Mouse (Mus musculus) forebrain, embryonic 10.5 days (tissue): ENCODE measurements around the gene Nme4. TPM values are rescaled to one million over a fixed set of nuclear protein-coding genes. Genes with fewer than 3 reads are reported as not detected.
A peak's percentile ranks its signal among the peaks of the same experiment; 100 is the strongest.

Experiments
- DNase-seq: peaks from one replicate; pipeline ENCODE4 v3.0.0-alpha.2; 2017; ENCODE audit warnings: low spot score; ENCODE audit errors: extremely low spot score
- H3K27ac ChIP-seq: fragments of 300-500 bp; sonication (generic); 2 replicates; pipeline ENCODE4 v1.5.1; 2016; ENCODE audit warnings: mild to moderate bottlenecking
- H3K27me3 ChIP-seq: fragments of 300-500 bp; sonication (generic); 2 replicates; pipeline ENCODE4 v1.6.1; 2016; ENCODE audit warnings: mild to moderate bottlenecking; ENCODE audit not compliant: poor library complexity, severe bottlenecking
- H3K36me3 ChIP-seq: fragments of 300-500 bp; sonication (generic); replicated peaks from 2 replicates; pipeline ENCODE4 v1.6.1; 2016; ENCODE audit warnings: mild to moderate bottlenecking, moderate library complexity
- H3K4me1 ChIP-seq: fragments of 300-500 bp; sonication (generic); 2 replicates; pipeline ENCODE4 v1.6.1; 2016
- H3K4me3 ChIP-seq: fragments of 300-500 bp; sonication (generic); 2 replicates; pipeline ENCODE4 v1.5.1; 2016; ENCODE audit warnings: mild to moderate bottlenecking, moderate library complexity
- H3K9me3 ChIP-seq: fragments of 300-500 bp; sonication (generic); 2 replicates; pipeline ENCODE4 v1.6.1; 2016; ENCODE audit warnings: mild to moderate bottlenecking, moderate library complexity
- WGBS: fragments of 180-500 bp; shearing (Covaris S2); methylation state at CpG from one replicate; pipeline ENCODE4 v1.1.7; 2016; 5-methylcytosine and 5-hydroxymethylcytosine counted together
- polyA plus RNA-seq: library from polyadenylated mRNA; unstranded; fragments of >200 nt; fragmentation: Nextera tagmentation; extraction: Ambion mirVana; gene quantifications from 2 replicates; pipeline ENCODE4 v1.2.1, GENCODE M21; 2016

The Nme4 gene
- polyA plus RNA-seq, 1 experiment from 2014 or later: 138 TPM

DNA sequence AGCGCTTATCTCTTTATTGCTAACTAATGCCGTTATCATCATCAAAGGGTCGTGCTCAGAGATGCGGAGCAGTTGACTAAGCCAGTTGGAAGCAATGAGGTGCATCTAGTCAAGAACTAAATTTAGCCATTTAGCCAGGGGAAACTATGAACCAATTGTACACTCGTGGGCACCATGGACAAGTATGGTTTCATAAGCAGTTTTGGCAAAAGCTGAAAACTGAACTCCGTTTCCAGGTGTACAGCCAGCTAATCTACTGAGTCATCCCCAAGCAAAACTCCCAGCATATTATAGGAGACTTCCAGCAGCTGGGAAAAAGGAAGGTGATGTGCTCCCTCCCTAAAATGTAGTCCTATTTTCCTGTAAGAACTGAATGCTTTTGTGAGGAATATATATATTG, 25.3 kb downstream of the Nme4 start:
- H3K27me3 ChIP-seq: peaks cover 34% of the 10 kb centered on the region
- no peak for DNase-seq
- H3K4me1 ChIP-seq: peaks cover 42% of the 10 kb centered on the region
- peaks cover 17% of the 10 kb centered on the region for H3K36me3 ChIP-seq
- WGBS: 47% methylated on average over 6 of the region's 6 CpGs
- H3K27ac ChIP-seq: no peak overlapping the region
- peak overlapping the region; percentile 93 for H3K4me3 ChIP-seq
- H3K9me3 ChIP-seq: no peaks in the 10 kb centered on the region

DNA sequence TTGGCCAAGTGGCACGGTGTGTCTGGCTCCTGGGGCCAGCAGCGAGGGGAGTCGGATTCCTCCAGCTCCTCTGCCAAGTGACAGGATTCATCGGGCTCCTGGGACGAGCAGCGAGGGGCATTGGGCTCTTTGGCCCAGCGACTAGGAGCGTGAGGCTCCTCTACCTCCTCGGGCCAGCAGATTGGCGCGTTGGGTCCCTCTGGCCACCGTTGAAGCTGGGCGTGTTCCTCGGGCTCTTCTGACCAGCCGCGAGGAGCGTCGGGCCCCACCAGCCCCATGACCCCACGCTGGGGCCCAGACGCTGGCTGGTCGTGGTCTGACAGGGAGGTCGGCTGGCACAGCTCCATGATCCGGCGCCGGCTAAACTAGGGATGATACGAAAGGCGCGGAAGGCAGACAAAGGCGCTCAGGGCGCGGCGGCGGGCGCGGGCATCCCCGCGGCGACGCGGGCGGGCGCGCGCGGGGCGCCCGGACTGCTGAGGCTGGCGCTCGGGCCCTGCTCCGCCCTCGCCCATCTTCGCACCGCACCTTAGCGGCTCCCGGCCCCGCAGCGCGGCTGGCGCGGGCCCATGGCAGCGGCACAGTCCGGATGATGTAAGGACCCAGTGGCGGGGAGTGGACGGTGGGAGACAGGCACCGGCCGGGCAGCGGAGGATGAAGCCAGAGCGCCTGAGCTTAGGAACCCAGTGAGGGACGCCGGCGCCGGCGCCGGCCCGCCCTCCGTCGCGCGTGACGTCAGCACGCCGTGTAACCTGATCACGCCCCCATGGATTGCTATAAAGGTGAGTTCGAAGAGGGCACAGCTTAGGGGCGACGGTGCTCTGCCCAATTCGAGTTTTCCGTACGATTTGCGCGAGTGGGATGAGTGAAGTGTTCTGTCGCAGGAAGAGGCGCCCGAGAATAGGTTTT, 26.3 kb downstream of the Nme4 start, which contains the start of gene Rab11fip3:
Gene Rab11fip3 (minus strand): TSS at position 725 of the 909 bp plus-strand sequence.
- peaks cover 28% of the 10 kb centered on the region for H3K36me3 ChIP-seq
- H3K27me3 ChIP-seq: peaks cover 34% of the 10 kb centered on the region
- peak; percentile 92 for DNase-seq
- H3K4me1 ChIP-seq: peaks cover 51% of the 10 kb centered on the region
- WGBS: under 1% methylated on average over 94 of the region's 94 CpGs
- no peaks in the 10 kb centered on the region for H3K9me3 ChIP-seq
- peak within 1 kb of the TSS; percentile 94 for H3K27ac ChIP-seq
- peak within 1 kb of the TSS; percentile 93 for H3K4me3 ChIP-seq

DNA sequence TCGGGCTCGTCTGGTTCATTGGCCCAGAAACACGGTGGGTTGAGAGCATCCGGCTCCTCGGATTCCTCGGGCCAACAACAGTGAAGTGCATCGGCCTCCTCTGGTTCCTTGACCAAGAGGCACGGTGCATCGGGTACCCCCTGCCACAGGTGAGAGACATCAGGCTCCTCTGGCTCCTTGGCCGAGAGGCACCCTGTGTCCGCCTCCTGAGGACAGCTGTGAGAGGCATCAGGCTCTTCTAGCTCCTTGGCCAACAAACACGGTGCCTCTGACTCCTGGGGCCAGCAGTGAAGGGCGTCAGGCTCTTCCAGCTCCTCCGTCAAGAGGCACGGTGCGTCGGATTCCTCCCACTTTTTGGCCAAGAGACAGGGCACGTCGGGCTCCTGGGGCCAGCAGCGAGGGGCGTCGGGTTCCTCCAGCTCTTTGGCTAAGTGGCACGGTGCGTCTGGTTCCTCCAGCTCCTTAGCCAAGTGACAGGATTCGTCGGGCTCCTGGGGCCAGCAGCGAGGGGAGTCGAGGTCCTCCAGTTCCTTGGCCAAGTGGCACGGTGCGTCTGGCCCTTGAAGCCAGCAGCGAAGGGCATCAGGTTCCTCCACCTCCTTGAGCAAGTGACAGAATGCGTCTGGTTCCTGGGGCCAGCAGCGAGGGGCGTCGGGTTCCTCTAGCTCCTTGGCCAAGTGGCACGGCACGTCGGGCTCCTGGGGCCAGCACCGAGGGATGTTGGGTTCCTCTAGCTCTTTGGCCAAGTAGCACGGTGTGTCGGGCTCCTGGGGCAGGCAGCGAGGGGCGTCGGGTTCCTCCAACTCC, 27.2 kb downstream of the Nme4 start:
- Histone ChIP-seq H3K4me3 (peak overlapping the region; percentile 93), H3K4me1 (peaks cover 51% of the 10 kb centered on the region), H3K27ac (peak overlapping the region; percentile 94), H3K27me3 (peaks cover 32% of the 10 kb centered on the region), H3K9me3 (no peaks in the 10 kb centered on the region), H3K36me3 (peaks cover 36% of the 10 kb centered on the region)
- DNase-seq: peak; percentile 52
- WGBS: 2% methylated on average over 44 of the region's 44 CpGs

DNA sequence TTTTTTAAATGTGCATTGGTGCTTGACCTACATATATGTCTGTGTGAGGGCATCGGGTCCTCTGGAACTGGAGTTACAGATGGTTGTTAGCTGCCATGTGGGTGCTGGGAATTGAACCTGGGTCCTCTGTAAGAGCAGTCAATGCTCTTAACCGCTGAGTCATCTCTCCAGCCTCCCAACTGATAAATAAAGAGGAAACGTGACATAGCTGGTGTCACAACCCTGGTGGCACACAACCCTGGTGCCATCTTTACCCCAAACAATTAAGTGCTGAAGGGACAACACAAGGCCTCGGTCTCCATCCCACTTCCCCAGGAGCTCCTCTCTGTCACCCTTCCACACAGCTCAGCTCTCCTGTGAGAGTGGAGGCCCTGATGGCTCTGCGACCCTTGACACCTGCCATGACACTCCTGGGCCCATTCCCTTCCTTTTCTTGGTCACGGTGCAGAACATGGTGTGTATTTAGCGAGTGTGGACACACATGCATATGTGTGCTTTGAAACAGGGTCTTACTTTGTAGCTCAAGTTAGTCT, 28.8 kb downstream of the Nme4 start:
- WGBS: 92% methylated on average over 7 of the region's 7 CpGs
- Histone ChIP-seq H3K27me3 (peaks cover 30% of the 10 kb centered on the region), H3K9me3 (no peaks in the 10 kb centered on the region), H3K4me1 (peaks cover 51% of the 10 kb centered on the region), H3K27ac (no peak overlapping the region), H3K4me3 (peak overlapping the region; percentile 93), H3K36me3 (peaks cover 53% of the 10 kb centered on the region)
- no peak for DNase-seq

DNA sequence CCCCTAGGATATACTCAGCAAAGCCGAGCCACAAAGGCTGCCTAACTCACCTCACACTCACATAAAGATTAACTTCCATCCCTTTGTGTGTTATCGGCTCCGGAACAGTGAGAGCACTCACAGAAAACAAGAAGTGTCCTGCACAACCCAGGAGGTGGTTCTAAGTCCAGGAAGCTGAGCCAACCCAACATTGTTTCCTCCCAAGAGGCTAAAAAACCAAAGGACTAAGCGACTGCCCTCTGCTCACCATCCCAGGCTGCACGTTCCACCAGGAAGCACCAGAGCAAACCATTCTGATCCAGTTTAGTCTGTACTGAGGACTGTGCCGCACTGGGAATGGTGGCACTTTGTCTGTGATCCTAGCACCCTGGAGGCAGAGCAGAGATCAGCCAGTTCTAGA, 30.5 kb downstream of the Nme4 start:
- 80% methylated on average over 6 of the region's 6 CpGs for WGBS
- peaks cover 64% of the 10 kb centered on the region for H3K36me3 ChIP-seq
- no peak overlapping the region for H3K4me3 ChIP-seq
- peaks cover 16% of the 10 kb centered on the region for H3K27me3 ChIP-seq
- DNase-seq: no peak
- H3K27ac ChIP-seq: no peak overlapping the region
- no peaks in the 10 kb centered on the region for H3K9me3 ChIP-seq
- H3K4me1 ChIP-seq: peaks cover 49% of the 10 kb centered on the region

DNA sequence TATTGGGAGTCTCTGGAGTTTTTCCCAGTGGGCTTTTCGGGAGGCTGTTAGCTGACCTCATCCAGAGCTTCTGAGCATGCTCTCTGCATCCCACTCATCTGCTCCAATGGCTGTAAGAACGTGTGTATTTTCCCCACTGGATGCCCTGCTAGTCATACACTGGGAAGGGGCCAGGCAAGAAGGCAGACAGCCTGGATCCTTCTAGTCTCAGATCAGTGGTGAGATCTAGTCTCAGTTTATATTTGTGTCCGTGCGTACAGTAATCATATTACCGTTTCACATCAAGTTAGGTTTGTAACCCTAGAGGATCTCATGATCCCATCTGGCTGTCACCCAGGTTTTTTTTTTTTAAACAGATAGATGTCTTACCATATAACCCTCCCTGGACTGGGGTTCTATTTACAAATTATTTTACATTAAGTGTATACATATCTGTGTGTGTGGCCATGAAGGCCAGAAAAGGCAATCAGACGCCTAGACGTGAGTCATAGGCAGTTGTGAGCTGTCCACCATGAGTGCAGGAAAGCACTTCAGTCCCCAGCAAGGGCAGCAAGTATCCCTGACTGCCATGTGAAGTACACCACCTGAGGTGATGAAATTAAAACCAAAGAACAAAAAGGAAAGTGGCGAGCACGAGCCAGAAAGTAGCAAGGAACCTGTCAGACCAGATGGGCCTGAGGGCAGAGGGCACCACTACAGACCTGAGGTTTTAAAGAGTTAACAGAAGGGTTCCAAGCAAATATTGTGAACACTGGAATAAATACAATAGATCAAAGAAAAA, 37.4 kb downstream of the Nme4 start:
- no peak overlapping the region for H3K4me3 ChIP-seq
- peaks cover 25% of the 10 kb centered on the region for H3K4me1 ChIP-seq
- WGBS: 90% methylated on average over 9 of the region's 9 CpGs
- no peaks in the 10 kb centered on the region for H3K9me3 ChIP-seq
- DNase-seq: no peak
- H3K27me3 ChIP-seq: no peaks in the 10 kb centered on the region
- no peak overlapping the region for H3K27ac ChIP-seq
- H3K36me3 ChIP-seq: peaks cover 90% of the 10 kb centered on the region

DNA sequence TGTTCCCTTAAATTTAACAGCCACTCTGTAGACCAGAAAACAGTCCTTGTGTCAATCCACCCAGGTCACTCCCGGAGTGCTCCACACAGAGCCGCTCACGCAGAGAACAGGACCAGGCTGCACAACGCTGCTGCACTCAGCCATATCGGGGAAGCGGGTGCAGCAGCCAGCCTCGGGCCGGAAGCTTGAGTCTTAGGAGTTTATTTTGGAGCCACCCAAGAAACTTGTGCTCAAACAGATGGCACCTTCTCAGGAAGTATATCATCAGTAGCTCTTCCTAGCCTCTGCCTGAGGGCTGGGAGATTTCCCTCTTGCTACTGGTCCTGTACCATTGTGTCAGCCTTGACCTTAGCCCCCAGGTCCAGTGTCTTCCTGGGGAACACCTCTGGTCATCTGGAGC, 38.1 kb downstream of the Nme4 start:
- Histone ChIP-seq H3K36me3 (peaks cover 90% of the 10 kb centered on the region), H3K4me3 (no peak overlapping the region), H3K4me1 (peaks cover 25% of the 10 kb centered on the region), H3K27me3 (no peaks in the 10 kb centered on the region), H3K9me3 (no peaks in the 10 kb centered on the region), H3K27ac (no peak overlapping the region)
- DNase-seq: no peak
- 93% methylated on average over 8 of the region's 8 CpGs for WGBS

DNA sequence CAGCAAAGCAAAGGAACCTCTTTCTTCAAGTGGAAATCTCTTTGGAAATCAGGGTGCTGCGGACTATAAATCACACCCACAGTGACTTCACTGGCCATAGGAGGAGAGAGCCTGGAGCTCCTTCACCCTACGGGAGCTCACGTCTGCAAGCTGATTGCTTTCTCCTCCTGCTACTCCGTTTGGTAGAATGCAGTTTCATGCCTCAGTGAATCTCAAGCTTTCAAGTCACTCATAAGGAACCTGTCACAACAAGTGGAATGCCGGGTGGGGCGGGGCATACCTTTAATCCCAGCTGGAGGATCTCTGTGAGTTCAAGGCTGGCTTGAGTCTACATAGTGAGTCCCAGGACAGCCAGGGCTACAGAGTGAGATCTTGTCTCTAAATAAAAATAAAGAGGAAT, 40.2 kb downstream of the Nme4 start:
- Histone ChIP-seq H3K36me3 (peaks cover 93% of the 10 kb centered on the region), H3K4me1 (peaks cover 25% of the 10 kb centered on the region), H3K27me3 (no peaks in the 10 kb centered on the region), H3K9me3 (no peaks in the 10 kb centered on the region), H3K27ac (no peak overlapping the region), H3K4me3 (no peak overlapping the region)
- no peak for DNase-seq
- 55% methylated on average over 6 of the region's 6 CpGs for WGBS

DNA sequence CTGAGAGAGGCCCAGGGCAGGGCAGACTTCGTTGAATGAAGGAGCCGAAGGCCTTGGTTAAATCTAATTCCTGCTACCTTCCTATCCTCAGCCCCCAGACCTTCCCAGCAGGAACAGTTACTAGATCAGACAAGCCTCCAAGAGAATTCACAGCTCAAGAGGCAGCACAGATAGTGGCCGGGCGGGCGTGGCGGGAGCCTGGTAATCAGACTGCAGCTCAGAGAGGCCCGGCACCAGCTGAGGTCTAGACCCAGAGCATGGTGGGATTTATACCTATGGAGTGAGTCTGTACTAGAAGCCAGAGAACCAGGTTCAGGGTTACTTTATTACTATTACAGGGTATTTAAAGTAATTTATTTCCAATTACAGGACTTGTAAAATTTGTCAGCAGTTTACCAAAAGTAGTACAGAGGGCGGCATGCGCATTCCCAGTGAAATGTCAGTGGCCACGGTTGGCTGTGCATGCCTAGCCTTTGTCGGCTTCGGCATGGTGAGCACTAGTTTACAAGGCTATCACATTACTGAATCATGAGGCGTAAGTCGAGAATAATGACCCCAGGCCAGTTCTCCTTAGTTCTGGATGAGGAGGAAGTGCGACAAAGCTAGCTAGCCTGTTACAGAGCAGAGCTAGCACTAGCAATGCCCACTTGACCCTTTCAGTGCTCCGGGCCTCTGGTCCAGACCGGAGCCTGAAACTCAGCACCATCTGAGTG, 41.1 kb downstream of the Nme4 start:
- H3K36me3 ChIP-seq: peaks cover 89% of the 10 kb centered on the region
- no peaks in the 10 kb centered on the region for H3K9me3 ChIP-seq
- peaks cover 25% of the 10 kb centered on the region for H3K4me1 ChIP-seq
- H3K4me3 ChIP-seq: no peak overlapping the region
- 76% methylated on average over 17 of the region's 17 CpGs for WGBS
- no peaks in the 10 kb centered on the region for H3K27me3 ChIP-seq
- no peak for DNase-seq
- H3K27ac ChIP-seq: no peak overlapping the region

DNA sequence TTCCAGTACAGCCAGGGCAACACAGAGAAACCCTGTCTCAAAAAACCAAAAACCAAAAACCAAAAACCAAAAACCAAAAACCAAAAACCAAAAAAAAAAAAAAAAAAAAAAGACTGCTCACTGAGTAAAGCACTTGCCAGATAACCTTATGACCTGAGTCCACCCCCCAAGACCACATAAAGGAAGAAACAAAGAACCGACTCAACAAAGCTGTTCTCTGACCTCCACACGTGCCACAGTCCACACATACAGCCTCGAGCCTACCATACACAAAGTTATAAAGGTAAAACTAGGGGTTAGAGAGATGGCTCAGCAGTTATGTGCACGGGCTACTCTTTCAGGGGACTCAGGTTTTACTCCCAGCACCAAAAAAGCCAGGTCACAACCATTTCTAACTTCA, 42.7 kb downstream of the Nme4 start:
- Histone ChIP-seq H3K27me3 (no peaks in the 10 kb centered on the region), H3K36me3 (peaks cover 79% of the 10 kb centered on the region), H3K27ac (no peak overlapping the region), H3K4me3 (no peak overlapping the region), H3K9me3 (no peaks in the 10 kb centered on the region), H3K4me1 (peaks cover 25% of the 10 kb centered on the region)
- DNase-seq: no peak
- 93% methylated on average over 4 of the region's 4 CpGs for WGBS

DNA sequence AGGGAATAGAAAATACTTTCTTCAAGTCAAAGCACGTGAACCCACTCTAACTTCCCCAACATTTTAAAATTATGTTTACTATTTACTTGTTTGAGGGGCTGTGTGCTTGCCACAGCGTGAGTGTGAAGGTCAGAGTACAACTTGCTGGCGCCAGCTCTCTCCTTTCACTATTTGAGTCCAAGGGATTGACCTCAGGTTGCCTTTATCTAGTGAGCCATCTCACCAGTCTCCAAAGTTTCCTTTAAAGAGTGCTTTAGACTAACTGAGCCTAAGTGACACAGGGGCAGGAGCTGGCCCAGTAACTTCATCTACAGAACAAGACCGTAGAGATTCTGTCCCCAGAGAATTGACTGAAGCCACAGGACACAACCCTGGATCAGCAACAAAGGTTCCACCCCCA, 43.3 kb downstream of the Nme4 start:
- Histone ChIP-seq H3K4me1 (peaks cover 25% of the 10 kb centered on the region), H3K27ac (no peak overlapping the region), H3K27me3 (no peaks in the 10 kb centered on the region), H3K4me3 (no peak overlapping the region), H3K9me3 (no peaks in the 10 kb centered on the region), H3K36me3 (peaks cover 73% of the 10 kb centered on the region)
- 92% methylated on average over 4 of the region's 4 CpGs for WGBS
- no peak for DNase-seq

DNA sequence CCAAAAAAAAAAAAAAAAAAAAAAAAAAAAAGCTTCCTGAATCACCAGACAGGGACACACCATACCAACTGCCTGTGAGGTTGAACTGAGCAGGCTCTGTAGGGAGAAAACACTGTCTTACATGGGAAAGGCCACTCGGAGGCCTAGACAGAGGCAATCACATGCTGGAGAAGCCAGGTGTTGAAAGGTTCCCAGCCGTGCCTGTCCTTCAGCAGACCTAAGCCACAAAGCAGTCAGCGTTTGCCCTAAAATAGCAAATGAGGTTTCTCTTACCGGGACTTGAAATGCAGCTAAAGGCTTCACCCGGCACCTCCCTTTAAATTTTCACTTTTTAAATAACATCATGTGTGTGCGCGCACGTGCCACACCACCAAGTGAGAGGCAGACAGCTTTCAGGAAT, 47.3 kb downstream of the Nme4 start:
- Histone ChIP-seq H3K36me3 (peaks cover 41% of the 10 kb centered on the region), H3K9me3 (no peaks in the 10 kb centered on the region), H3K27me3 (no peaks in the 10 kb centered on the region), H3K4me3 (no peak overlapping the region), H3K27ac (no peak overlapping the region), H3K4me1 (no peaks in the 10 kb centered on the region)
- no peak for DNase-seq
- WGBS: 96% methylated on average over 8 of the region's 8 CpGs
